Mouse (Mus musculus) spleen, embryonic (tissue): ENCODE data around the gene Gramd1b.

ENCODE experiments used
- CTCF ChIA-PET: fragments of 350-600 bp; sonication (Branson Sonifier 250); formaldehyde crosslinking; loops from one replicate; lab custom pipeline; 2022; lab: Charles Lee

Gene Gramd1b

GRCm38 (mm10) chr9:40531027-40531621 is at the start of gene Gramd1b:
Gene Gramd1b (minus strand): TSS chr9:40531383.
- CTCF ChIA-PET = no interaction called here

DNA sequence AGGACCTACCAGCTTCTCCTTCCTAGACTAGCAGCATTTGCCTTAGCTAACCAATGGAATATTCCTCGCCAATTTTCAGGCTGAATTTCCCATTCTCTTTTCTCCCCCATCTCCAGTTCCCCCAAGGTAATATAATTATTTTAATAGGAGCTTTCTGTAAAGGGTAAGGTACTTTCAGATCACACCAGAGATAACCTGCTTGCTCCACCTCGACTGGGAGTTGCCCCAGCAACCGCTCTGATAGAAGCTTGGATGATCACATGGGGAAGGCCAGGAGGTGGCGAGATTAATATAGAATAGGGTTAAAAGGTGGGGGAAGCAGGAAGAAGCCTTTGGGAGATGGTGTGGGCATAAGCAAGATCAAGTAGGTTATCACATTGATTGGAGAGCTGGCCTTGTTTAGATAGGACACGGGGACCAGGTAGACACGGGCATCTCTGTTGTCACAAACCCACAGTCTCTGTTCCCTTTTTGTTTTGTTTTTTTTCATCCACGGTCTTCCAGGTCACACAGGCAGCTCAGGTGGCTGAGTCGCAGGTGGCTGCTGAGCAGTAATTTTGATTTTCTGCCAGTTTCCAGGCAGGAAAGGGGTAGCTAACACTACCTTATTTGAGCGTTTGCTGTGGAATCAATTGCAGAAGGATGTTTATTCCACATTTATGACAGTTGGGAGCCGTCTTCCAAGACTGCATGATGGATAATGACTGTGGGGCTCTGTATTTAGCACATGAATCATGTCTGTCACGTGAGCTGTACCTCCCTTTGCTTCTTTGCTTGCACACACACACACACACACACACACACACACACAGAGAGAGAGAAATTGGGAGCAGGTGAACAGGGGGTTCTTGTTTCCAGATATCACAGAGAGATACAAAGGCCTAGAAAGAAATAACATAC is 47.8 kb upstream of the Gramd1b start:
- CTCF ChIA-PET = no interaction called here

DNA sequence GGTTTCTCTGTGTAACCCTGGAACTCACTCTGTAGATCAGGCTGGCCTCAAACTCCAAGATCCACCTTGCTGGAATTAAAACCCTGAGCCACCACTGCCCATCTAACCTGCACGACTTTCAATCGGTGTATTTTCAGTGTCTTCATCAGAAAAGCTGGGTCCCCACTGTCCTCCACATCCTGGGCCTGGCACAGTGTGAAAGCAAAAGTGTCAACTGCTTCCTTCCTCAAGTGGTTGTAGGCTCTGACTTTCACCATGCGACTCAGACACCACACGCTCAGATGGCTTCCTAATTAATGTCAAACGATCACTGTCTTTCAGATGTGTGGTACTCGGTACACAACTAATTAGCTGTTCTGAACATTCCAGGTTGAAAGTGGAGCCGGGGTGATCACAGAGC is 45.9 kb upstream of the Gramd1b start:
- CTCF ChIA-PET = no interaction called here

DNA sequence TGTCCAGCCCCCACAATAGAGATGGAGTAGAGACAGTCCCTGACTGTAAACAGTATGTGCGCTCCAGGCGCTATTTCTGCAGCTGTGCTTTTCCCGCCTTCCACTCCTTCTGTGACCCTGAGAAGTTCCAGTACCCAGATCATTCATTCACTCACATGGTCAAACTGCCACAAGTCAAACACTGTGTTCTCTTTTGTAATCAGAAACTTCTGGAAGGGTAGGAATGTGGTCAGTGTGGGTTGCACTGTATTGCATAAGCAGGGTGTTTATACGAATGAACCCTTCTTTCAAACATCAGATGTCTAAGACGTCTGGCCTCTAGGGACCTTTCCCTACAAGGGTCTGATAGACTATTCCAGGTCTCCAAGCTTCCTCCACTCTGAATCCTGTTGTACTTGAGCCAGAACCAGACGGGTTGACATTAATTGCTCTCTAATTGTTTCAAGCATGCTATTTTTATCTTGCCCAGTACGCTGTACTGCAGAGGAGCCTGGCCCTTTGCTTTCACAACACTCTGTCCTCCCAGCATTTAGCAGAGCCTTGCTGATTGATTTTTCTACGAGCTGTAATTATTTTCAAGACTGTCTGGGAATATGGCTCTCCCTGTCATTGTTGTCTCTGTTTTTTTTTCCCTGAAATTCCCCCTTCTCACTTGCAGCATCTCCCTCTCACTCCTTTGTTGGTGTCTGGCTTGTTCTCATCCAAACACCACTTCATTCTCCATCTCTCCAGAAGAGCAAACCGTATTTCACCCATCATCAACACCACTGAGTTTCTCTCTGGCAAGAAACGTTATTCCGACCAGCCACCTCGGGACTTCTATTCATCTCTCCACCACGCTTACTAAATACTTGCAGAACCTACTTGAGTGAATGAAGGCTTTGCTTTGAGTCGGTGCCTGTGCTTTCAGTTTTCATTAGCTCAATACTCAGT is 44.1 kb upstream of the Gramd1b start:
- CTCF ChIA-PET = no interaction called here

GRCm38 (mm10) chr9:40571280-40571679 is 40.1 kb upstream of the Gramd1b start:
- CTCF ChIA-PET = no interaction called here

DNA sequence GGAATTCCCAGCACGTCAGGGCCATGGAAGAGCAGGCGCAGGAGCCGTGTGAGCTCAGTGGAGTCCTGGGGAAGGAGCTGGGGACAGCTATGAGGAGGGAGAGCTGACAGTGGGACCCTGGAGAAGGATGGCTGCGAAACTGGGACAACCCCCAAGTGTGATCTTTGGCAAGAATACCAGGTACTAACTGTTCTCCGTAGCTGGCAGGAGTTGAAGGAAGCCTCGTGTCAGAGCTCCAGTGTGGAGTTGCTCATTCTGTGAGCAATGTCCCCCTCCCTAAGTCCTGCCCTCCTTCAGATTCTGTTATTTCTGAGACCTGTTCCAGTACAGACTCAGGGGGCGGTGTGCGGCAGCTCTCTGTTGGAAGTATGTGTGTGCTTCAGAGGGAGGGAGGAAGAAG is 36.9 kb upstream of the Gramd1b start:
- CTCF ChIA-PET = no interaction called here

GRCm38 (mm10) chr9:40563750-40564149 is 32.6 kb upstream of the Gramd1b start:
- CTCF ChIA-PET = no interaction called here

DNA sequence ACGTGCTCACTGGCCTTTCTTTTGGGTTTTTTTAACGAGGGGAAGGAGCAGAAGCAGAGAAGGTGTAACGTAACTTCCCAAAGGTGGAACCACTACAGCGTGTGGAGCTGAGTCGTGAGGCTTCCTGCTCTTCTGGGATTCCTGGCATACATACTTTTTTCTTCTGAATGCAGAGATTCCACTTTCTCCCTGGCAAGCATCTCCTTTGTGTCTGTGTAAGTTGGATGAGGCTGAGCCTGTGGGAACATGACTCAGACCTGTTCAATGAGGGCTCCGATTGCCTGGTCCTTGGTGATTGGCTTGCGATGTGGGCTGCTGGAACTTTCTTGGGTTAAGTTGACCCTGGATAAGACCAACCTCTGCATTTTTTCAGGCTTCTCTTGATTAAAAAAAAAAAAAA is 28.5 kb upstream of the Gramd1b start:
- CTCF ChIA-PET = no interaction called here

DNA sequence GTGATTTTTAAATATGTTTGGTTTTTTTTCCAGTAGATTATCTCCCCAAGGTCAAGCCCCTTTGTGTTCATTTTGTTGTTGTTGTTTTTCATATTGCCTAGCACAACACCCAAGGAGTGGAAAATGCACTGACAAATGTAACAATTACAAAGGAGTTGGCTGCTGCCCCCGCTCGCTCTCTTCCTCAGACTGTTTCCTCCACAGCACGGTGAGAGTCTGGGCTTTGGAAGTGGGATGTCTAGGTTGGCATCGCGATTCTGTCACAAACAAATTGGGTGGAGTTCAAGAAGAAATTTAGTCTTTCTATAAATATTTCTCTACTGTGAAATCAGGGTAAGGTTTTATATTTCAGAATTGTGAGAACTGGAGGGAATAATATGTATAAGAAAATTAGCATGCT is 26.6 kb upstream of the Gramd1b start:
- CTCF ChIA-PET = no interaction called here

GRCm38 (mm10) chr9:40556396-40556795 is 25.2 kb upstream of the Gramd1b start:
- CTCF ChIA-PET = no interaction called here

- CTCF ChIA-PET = no interaction called here
Measured at GRCm38 (mm10) chr9:40555243-40555642, 24.1 kb upstream of the Gramd1b start.

DNA sequence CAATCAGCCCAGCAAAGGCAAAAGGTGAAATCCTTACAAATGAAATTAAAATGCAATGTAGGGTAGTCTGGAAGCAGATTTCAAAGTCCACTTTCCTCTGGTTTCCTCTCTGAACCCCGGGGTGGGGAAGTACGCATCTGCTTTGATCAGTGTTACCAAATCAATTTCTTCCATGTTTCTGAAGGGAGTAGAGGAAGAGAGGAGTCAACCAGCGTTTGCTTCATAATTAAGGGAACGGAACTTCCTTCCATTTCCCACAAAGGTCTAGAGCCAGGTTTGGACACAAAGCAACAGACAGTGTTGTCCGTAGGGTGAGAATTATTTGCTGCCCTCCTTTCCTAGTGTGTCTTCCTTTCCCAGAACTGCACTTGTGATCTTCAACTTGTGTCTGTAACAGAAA is 16.7 kb upstream of the Gramd1b start:
- CTCF ChIA-PET = no interaction called here

DNA sequence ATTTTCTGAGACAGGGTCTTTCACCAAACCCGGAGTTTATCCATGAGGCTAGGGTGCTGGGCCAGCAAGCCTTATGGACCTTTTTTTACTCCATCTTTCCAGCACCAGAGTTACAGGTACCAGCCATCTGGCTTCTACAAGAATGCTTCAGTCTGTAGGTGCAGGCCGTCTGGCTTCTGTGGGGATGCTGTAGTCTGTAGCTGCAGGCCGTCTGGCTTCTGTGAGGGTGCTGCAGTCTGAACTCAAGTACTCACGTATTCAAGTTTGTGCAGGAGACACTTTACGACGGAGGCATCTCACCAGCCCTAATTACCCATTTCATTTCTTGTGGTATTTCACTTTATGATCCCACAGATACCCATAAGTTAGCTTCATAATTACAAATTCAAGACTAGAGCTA is 14.0 kb upstream of the Gramd1b start:
- CTCF ChIA-PET = interaction anchor here (0.9 kb wide), 1 partner anchor 12 kb away, joined by 4 read pairs; no protein-coding TSS in a partner anchor

DNA sequence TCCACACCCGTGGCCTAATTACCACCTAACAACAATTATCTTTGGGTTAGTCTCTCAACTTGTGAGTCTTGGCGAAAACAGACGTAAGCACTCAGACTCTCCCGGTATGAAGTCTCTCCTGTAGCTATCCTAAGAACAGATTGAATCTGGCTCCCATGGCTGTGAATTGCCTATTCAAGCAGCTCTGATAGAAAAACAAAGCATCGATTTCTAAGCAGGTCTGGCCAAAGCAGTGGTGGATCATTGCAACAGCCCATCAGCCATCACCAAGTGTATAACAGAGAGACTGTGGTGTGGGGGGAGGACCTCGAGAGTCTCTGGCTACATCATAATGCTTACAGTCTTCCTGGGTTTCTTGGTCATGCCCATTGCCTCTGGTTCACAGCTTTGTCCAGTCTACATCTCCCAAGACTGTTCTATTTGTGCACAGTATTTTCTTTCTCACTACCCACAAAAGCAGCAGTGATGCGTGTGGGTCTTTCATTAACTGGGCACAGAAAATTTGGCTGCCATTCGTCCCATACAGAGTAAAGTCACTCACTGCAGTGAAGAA is 8.5 kb upstream of the Gramd1b start:
- CTCF ChIA-PET = no interaction called here

GRCm38 (mm10) chr9:40537708-40538105 is 6.5 kb upstream of the Gramd1b start:
- CTCF ChIA-PET = no interaction called here

DNA sequence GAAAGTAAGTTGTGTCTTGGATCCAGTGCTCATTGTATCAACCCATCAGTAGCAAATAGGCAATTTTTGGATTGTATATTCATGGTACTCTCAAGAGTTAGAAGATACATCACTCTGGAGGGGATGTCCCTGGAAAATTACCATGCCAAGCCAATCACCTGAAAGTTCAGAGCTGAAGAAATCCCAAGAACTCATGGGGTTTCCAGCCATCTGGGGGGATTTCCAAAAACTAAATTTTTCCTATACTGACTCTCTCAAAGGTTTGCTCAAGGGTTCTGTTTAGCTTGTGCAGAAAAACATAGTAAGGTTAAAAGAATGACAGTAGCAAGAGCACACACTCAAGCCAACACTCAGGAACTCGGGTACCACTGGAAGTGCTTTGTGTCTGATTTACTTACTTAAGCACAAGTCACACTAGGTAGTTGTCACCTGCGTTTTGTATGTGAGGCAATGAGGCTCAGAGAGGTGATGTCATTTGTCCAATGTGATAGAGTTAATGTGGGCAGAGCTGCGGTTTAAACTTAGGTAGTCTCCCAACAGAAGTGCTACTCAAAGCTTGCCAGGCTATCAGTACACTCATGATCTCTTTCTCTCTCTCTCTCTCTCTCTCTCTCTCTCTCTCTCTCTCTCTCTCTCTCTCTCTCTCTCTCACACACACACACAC is 6.0 kb upstream of the Gramd1b start:
- CTCF ChIA-PET = no interaction called here

- CTCF ChIA-PET = no interaction called here
Measured at GRCm38 (mm10) chr9:40530536-40530935, 647 bp downstream of the Gramd1b start.

- CTCF ChIA-PET = no interaction called here
Measured at GRCm38 (mm10) chr9:40528733-40529132, 2.5 kb downstream of the Gramd1b start.

GRCm38 (mm10) chr9:40526928-40527327 is 4.3 kb downstream of the Gramd1b start:
- CTCF ChIA-PET = no interaction called here

GRCm38 (mm10) chr9:40522156-40522555 is 9.0 kb downstream of the Gramd1b start:
- CTCF ChIA-PET = no interaction called here

GRCm38 (mm10) chr9:40521097-40521496 is 10.1 kb downstream of the Gramd1b start:
- CTCF ChIA-PET = no interaction called here
